Mouse (Mus musculus) kidney, postnatal 0 days (tissue): ENCODE measurements around the gene Gm49416. TPM values are rescaled to one million over a fixed set of nuclear protein-coding genes. Genes with fewer than 3 reads are reported as not detected.
A peak's percentile ranks its signal among the peaks of the same experiment; 100 is the strongest.

Source experiments
- ATAC-seq: fragments of 200-750 bp; cut with Nextera tagmentation; replicated peaks from 2 replicates; pipeline ENCODE4 v1.8.0; 2017; ENCODE audit warnings: low read depth, moderate number of reproducible peaks, moderate TSS enrichment, moderate library complexity; ENCODE audit not compliant: low FRiP score
- DNase-seq: peaks from one replicate; pipeline ENCODE4 v3.0.0-alpha.2; 2016; ENCODE audit warnings: low spot score
- H3K27ac ChIP-seq: fragments of 300-500 bp; sonication (generic); 2 replicates; pipeline ENCODE4 v1.5.1; 2014; ENCODE audit warnings: mild to moderate bottlenecking
- H3K27me3 ChIP-seq: fragments of 300-500 bp; sonication (generic); 2 replicates; pipeline ENCODE4 v1.6.1; 2014; ENCODE audit warnings: low read length, mixed read lengths; ENCODE audit not compliant: insufficient read depth
- H3K36me3 ChIP-seq: fragments of 300-500 bp; sonication (generic); 2 replicates; pipeline ENCODE4 v1.6.1; 2014; ENCODE audit warnings: low read length, mixed read lengths; ENCODE audit not compliant: insufficient read depth
- H3K4me1 ChIP-seq: fragments of 300-500 bp; sonication (generic); replicated peaks from 2 replicates; pipeline ENCODE4 v1.6.1; 2014; ENCODE audit warnings: antibody characterized with exemption, low read length, mixed read lengths; ENCODE audit not compliant: insufficient read depth
- H3K4me2 ChIP-seq: fragments of 300-500 bp; sonication (generic); 2 replicates; pipeline ENCODE4 v1.6.1; 2014; ENCODE audit warnings: mild to moderate bottlenecking, low read length, moderate library complexity, mixed read lengths
- H3K4me3 ChIP-seq: fragments of 300-500 bp; sonication (generic); replicated peaks from 2 replicates; pipeline ENCODE4 v1.5.1; 2014; ENCODE audit warnings: low read depth, low read length
- H3K9ac ChIP-seq: fragments of 300-500 bp; sonication (generic); 2 replicates; pipeline ENCODE4 v1.6.1; 2014; ENCODE audit warnings: low read depth, low read length
- H3K9me3 ChIP-seq: fragments of 300-500 bp; sonication (generic); replicated peaks from 2 replicates; pipeline ENCODE4 v1.6.1; 2016; ENCODE audit warnings: low read length, inconsistent platforms, mixed read lengths
- CTCF ChIP-seq: IDR thresholded peaks from 2 replicates; pipeline ENCODE4 v1.5.1; 2016; ENCODE audit warnings: antibody characterized with exemption, low read depth, mild to moderate bottlenecking, moderate library complexity
- WGBS: fragments of 180-500 bp; shearing (Covaris S2); extraction: QIAGEN DNeasy Blood & Tissue Kit; methylation state at CpG from one replicate; pipeline ENCODE4 v1.1.7; 2014; 5-methylcytosine and 5-hydroxymethylcytosine counted together
- polyA plus RNA-seq: library from polyadenylated mRNA; unstranded; fragments of >200 nt; fragmentation: Nextera tagmentation; extraction: Ambion mirVana; gene quantifications from 2 replicates; pipeline ENCODE4 v1.2.1, GENCODE M21; 2015

Gm49416 gene
- polyA plus RNA-seq, 1 experiment from 2014 or later, result not detected

DNA sequence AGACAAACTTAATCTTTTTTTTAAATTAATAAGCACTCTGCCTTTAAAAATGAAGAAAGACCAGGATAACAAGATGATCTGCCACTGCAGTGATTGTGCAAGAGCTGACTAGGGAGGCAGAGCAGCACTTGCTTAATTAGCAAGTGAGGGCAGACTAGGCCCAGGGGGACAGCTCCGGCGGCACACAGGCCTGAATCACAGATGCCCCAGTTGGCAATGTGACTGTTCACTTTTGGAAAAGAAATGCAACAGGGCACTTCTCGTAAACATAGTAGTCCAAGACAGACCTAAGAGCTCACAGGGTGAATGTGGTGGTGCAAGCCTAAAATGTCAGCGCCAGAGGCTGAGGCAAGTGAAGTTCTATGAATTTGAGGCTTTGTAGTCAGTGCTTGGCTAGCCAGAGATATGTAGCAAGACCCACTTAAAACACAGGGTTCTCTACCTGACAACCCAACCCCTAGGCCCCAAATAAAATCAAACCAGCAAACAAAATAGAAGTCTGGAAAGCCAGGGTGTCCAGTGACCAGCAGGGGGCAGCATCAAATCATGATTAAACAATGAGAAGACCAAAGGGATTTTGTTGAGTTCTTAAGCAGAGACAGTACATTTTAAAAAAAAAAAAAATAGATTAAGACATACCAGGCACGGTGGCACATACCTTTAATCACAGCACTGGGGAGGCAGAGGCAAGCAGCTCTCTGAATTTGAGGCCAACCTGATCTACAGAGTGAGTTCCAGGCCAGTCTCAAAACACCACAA lies 44.2 kb upstream of the Gm49416 start:
- Histone ChIP-seq H3K4me3 (no peak overlapping the region), H3K36me3 (0 out of 2 replicates have a peak, but pooled peaks cover 20% of the 10 kb centered on the region), H3K27me3 (no peaks in the 10 kb centered on the region), H3K27ac (no peak overlapping the region), H3K9ac (no peak overlapping the region), H3K4me2 (no peak overlapping the region), H3K4me1 (peaks cover 11% of the 10 kb centered on the region), H3K9me3 (no peaks in the 10 kb centered on the region)
- TF ChIP-seq CTCF, result peak; percentile 85
- DNase-seq (peak; percentile 90), ATAC-seq (no peak)
- 60% methylated on average over 5 of the region's 5 CpGs for WGBS

GRCm38 (mm10) chr19:8848356-8848755 lies 40.4 kb upstream of the Gm49416 start:
- H3K27me3 ChIP-seq, result no peaks in the 10 kb centered on the region
- no peak overlapping the region for H3K4me2 ChIP-seq
- no peaks in the 10 kb centered on the region for H3K4me1 ChIP-seq
- H3K9ac ChIP-seq, result no peak overlapping the region
- DNase-seq (no peak), ATAC-seq (no peak)
- no peak overlapping the region for H3K27ac ChIP-seq
- WGBS, result 67% methylated on average over 5 of the region's 5 CpGs
- no peak for TF ChIP-seq CTCF
- H3K4me3 ChIP-seq, result no peak overlapping the region
- 0 out of 2 replicates have a peak, but pooled peaks cover 18% of the 10 kb centered on the region for H3K36me3 ChIP-seq
- H3K9me3 ChIP-seq, result no peaks in the 10 kb centered on the region

DNA sequence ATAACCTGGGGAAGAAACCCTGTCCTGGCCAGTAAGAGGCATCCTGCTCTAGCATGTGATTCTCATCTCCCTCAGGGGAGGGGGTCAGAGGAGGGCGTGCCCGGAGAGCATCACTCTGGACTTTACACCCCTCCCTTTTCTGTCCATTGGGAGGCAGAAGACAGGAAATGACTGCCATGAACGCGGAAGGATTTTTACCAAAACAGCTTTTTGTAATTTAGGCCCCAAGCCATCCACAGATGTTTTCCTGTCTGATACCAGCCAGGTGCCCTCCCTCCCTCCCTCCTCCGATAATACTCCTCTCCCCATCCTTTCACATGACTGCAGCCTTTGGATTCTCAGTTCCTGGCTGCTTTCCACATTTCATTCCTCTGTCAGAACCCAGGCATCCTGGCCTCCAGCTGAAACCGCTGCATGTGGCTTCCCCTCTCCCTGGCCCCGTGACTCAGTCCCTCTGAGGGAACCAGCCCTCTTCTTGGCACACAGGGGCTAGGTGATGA lies 38.3 kb upstream of the Gm49416 start, which contains the start of gene Lrrn4cl:
Lrrn4cl (plus strand) TSS at position 367 of the 500 bp plus-strand sequence.
- Histone ChIP-seq H3K9ac (no peak within 1 kb of the TSS), H3K4me2 (no peak within 1 kb of the TSS), H3K4me1 (no peaks in the 10 kb centered on the region), H3K9me3 (no peaks in the 10 kb centered on the region), H3K4me3 (no peak within 1 kb of the TSS), H3K36me3 (0 out of 2 replicates have a peak, but pooled peaks cover 14% of the 10 kb centered on the region), H3K27me3 (no peaks in the 10 kb centered on the region), H3K27ac (peak within 1 kb of the TSS; percentile 8)
- TF ChIP-seq CTCF, result no peak
- WGBS, result 28% methylated on average over 7 of the region's 7 CpGs
- ATAC-seq (peak; percentile 87), DNase-seq (peak; percentile 84)

- DNase-seq (no peak), ATAC-seq (no peak)
- WGBS, result 61% methylated on average over 7 of the region's 7 CpGs
- H3K27ac ChIP-seq, result no peak overlapping the region
- no peaks in the 10 kb centered on the region for H3K27me3 ChIP-seq
- H3K9me3 ChIP-seq, result no peaks in the 10 kb centered on the region
- H3K4me2 ChIP-seq, result no peak overlapping the region
- 0 out of 2 replicates have a peak, but pooled peaks cover 9% of the 10 kb centered on the region for H3K36me3 ChIP-seq
- peak; percentile 4; the same call in 1 of the 2 replicates for TF ChIP-seq CTCF
- H3K9ac ChIP-seq, result no peak overlapping the region
- H3K4me3 ChIP-seq, result no peak overlapping the region
- H3K4me1 ChIP-seq, result no peaks in the 10 kb centered on the region
Observed at GRCm38 (mm10) chr19:8851639-8852038, 37.1 kb upstream of the Gm49416 start.

DNA sequence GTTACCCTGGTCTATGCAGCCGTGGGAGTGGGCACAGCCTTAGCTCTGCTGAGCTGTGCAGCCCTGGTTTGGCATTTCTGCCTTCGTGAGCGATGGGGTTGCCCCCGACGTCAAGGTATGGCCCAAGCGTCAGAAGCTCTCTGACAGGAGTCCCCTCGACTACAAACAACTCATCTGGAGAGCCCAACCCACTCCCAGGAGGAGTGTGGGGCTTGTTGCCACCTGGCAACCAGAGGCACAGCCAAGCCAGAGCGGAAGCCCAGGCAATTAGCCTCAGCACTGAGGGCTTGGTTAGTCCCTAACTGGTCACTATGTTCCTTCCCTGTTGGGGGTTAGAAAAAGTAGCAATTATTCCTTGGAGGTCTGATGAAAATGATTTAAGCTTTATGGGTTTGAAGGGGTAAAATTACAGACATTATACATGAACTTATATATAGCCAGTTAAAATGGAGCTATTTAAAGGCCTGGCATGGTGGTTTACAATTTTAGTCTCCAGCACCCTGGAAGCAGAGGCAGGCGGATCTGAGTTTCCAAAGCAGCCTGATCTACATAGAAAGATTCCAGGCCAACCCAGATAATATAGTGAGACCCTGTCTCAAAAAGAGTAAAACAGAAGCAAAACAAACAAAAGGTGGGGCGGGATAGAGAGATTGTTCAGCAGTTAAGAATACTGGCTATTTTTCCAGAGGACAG lies 36.3 kb upstream of the Gm49416 start:
- Histone ChIP-seq H3K27ac (no peak overlapping the region), H3K9ac (no peak overlapping the region), H3K27me3 (no peaks in the 10 kb centered on the region), H3K9me3 (no peaks in the 10 kb centered on the region), H3K4me1 (no peaks in the 10 kb centered on the region), H3K4me3 (no peak overlapping the region), H3K36me3 (0 out of 2 replicates have a peak, but pooled peaks cover 4% of the 10 kb centered on the region), H3K4me2 (no peak overlapping the region)
- no peak for TF ChIP-seq CTCF
- ATAC-seq, result no peak
- WGBS, result 51% methylated on average over 10 of the region's 10 CpGs
- no peak for DNase-seq

GRCm38 (mm10) chr19:8853117-8853516 lies 35.6 kb upstream of the Gm49416 start:
- Histone ChIP-seq H3K4me3 (no peak overlapping the region), H3K9me3 (no peaks in the 10 kb centered on the region), H3K9ac (no peak overlapping the region), H3K36me3 (no peaks in the 10 kb centered on the region), H3K4me1 (no peaks in the 10 kb centered on the region), H3K4me2 (no peak overlapping the region), H3K27me3 (no peaks in the 10 kb centered on the region), H3K27ac (no peak overlapping the region)
- DNase-seq (no peak), ATAC-seq (no peak)
- 83% methylated on average over 3 of the region's 3 CpGs for WGBS
- no peak for TF ChIP-seq CTCF
